Mouse (Mus musculus) kidney, adult 2 months (tissue): ENCODE data around the gene Fnip1. TPM values are rescaled to one million over a fixed set of nuclear protein-coding genes. Genes with fewer than 3 reads are reported as not detected.

Experiments
- DNase-seq: peaks from one replicate; pipeline ENCODE4 v3.0.0; 2021
- H3K27ac ChIP-seq: fragments of 200-500 bp; 2 replicates; pipeline ENCODE4 v1.5.1; 2012; ENCODE audit warnings: low read depth, low read length, control low read depth, inconsistent platforms; ENCODE audit not compliant: insufficient read depth
- H3K27me3 ChIP-seq: fragments of 200-500 bp; replicated peaks from 2 replicates; pipeline ENCODE4 v1.6.1; 2012; ENCODE audit warnings: mild to moderate bottlenecking, moderate library complexity, low read length, inconsistent platforms; ENCODE audit not compliant: control insufficient read depth, insufficient read depth
- H3K36me3 ChIP-seq: fragments of 200-500 bp; 2 replicates; pipeline ENCODE4 v1.6.1; 2012; ENCODE audit warnings: mild to moderate bottlenecking, moderate library complexity, low read length, inconsistent platforms; ENCODE audit not compliant: control insufficient read depth, insufficient read depth
- H3K4me1 ChIP-seq: fragments of 200-500 bp; 2 replicates; pipeline ENCODE4 v1.6.1; 2011; ENCODE audit warnings: low read length; ENCODE audit not compliant: control insufficient read depth, insufficient read depth
- H3K4me3 ChIP-seq: fragments of 200-500 bp; 2 replicates; pipeline ENCODE4 v1.5.1; 2011; ENCODE audit warnings: mild to moderate bottlenecking, low read depth, low read length, control low read depth; ENCODE audit not compliant: insufficient read depth
- CTCF ChIP-seq: fragments of 200-500 bp; conservative IDR thresholded peaks from 2 replicates; pipeline ENCODE4 v1.5.1; 2011; ENCODE audit warnings: low read depth, mild to moderate bottlenecking, control low read depth, low read length, moderate library complexity, mixed read lengths; ENCODE audit not compliant: insufficient read depth, insufficient read length
- POLR2A ChIP-seq: fragments of 200-500 bp; IDR thresholded peaks from one replicate; pipeline ENCODE4 v1.6.1; 2011; ENCODE audit warnings: low read depth, low read length, control low read depth
- WGBS: fragments of 180-500 bp; shearing (Covaris S2); methylation state at CpG from one replicate; pipeline ENCODE4 v1.1.7; 2018; 5-methylcytosine and 5-hydroxymethylcytosine counted together
- polyA plus RNA-seq: library from polyadenylated mRNA; depleted of rRNA; stranded (reverse); fragments of >200 nt; gene quantifications from 2 replicates; pipeline ENCODE4 v1.2.3, GENCODE M21; 2012

The Fnip1 gene
- polyA plus RNA-seq, 1 experiment = 6.2 TPM

GRCm38 (mm10) chr11:54406930-54407546 is 31.0 kb upstream of the Fnip1 start:
- Histone ChIP-seq H3K27ac (no peak overlapping the region), H3K36me3 (no peaks in the 10 kb centered on the region), H3K27me3 (no peaks in the 10 kb centered on the region), H3K4me1 (no peaks in the 10 kb centered on the region), H3K4me3 (no peak overlapping the region)
- DNase-seq = no peak
- 88% methylated on average over 4 of the region's 4 CpGs for WGBS
- TF ChIP-seq POLR2A = no peak
- TF ChIP-seq CTCF = no peak

GRCm38 (mm10) chr11:54410612-54411011 is 27.4 kb upstream of the Fnip1 start:
- TF ChIP-seq POLR2A = no peak
- TF ChIP-seq CTCF = no peak
- DNase-seq = no peak

GRCm38 (mm10) chr11:54413017-54413416 is 25.0 kb upstream of the Fnip1 start:
- Histone ChIP-seq H3K36me3 (no peaks in the 10 kb centered on the region), H3K4me1 (no peaks in the 10 kb centered on the region), H3K27me3 (no peaks in the 10 kb centered on the region), H3K27ac (no peak overlapping the region), H3K4me3 (no peak overlapping the region)
- peak; percentile 10 for DNase-seq
- no peak for TF ChIP-seq CTCF
- no peak for TF ChIP-seq POLR2A
- 36% methylated on average over 6 of the region's 6 CpGs for WGBS

More at GRCm38 (mm10) chr11:54410612-54411011, 27.4 kb upstream of the Fnip1 start:
- Histone ChIP-seq H3K27me3 (no peaks in the 10 kb centered on the region), H3K4me3 (no peak overlapping the region), H3K27ac (no peak overlapping the region), H3K36me3 (no peaks in the 10 kb centered on the region), H3K4me1 (no peaks in the 10 kb centered on the region)

- Histone ChIP-seq H3K27me3 (no peaks in the 10 kb centered on the region), H3K4me3 (no peak overlapping the region), H3K4me1 (no peaks in the 10 kb centered on the region), H3K36me3 (no peaks in the 10 kb centered on the region), H3K27ac (no peak overlapping the region)
- no peak for DNase-seq
- 75% methylated on average over 4 of the region's 4 CpGs for WGBS
- TF ChIP-seq CTCF = no peak
- no peak for TF ChIP-seq POLR2A
Measured at GRCm38 (mm10) chr11:54423007-54423406, 15.0 kb upstream of the Fnip1 start.

- Histone ChIP-seq H3K27ac (no peak overlapping the region), H3K36me3 (no peaks in the 10 kb centered on the region), H3K4me1 (no peaks in the 10 kb centered on the region), H3K27me3 (no peaks in the 10 kb centered on the region), H3K4me3 (no peak overlapping the region)
- TF ChIP-seq CTCF (no peak), POLR2A (no peak)
- DNase-seq = no peak
- WGBS = 86% methylated on average over 5 of the region's 5 CpGs
Measured at GRCm38 (mm10) chr11:54426267-54426666, 11.7 kb upstream of the Fnip1 start.

- no peaks in the 10 kb centered on the region for H3K36me3 ChIP-seq
- no peak overlapping the region for H3K27ac ChIP-seq
- H3K27me3 ChIP-seq = no peaks in the 10 kb centered on the region
- DNase-seq = no peak
- no peaks in the 10 kb centered on the region for H3K4me1 ChIP-seq
- TF ChIP-seq POLR2A (no peak), CTCF (no peak)
- H3K4me3 ChIP-seq = no peak overlapping the region
- 72% methylated on average over 2 of the region's 2 CpGs for WGBS
Measured at GRCm38 (mm10) chr11:54427138-54427537, 10.9 kb upstream of the Fnip1 start.

- no peak overlapping the region for H3K4me3 ChIP-seq
- no peaks in the 10 kb centered on the region for H3K27me3 ChIP-seq
- no peak for TF ChIP-seq CTCF
- no peak for TF ChIP-seq POLR2A
- DNase-seq = no peak
- H3K4me1 ChIP-seq = no peaks in the 10 kb centered on the region
- 75% methylated on average over 12 of the region's 12 CpGs for WGBS
- H3K27ac ChIP-seq = no peak overlapping the region
- H3K36me3 ChIP-seq = no peaks in the 10 kb centered on the region
Measured at GRCm38 (mm10) chr11:54427695-54428352, 10.2 kb upstream of the Fnip1 start.

GRCm38 (mm10) chr11:54429224-54429623 is 8.8 kb upstream of the Fnip1 start:
- 50% methylated on average over 2 of the region's 2 CpGs for WGBS
- H3K36me3 ChIP-seq = no peaks in the 10 kb centered on the region
- TF ChIP-seq POLR2A (no peak), CTCF (no peak)

More at GRCm38 (mm10) chr11:54429224-54429623, 8.8 kb upstream of the Fnip1 start:
- no peaks in the 10 kb centered on the region for H3K27me3 ChIP-seq
- no peak overlapping the region for H3K4me3 ChIP-seq
- no peak overlapping the region for H3K27ac ChIP-seq
- no peak for DNase-seq
- no peaks in the 10 kb centered on the region for H3K4me1 ChIP-seq
